Mouse (Mus musculus): ENCODE data around the gene Abhd12.
"Not testable (repeated sequence)": the region's sequence is repeated elsewhere in the genome, so short reads cannot be mapped to it uniquely, and the experiment has no call there.

The Abhd12 gene

GRCm38 (mm10) chr2:150909429-150910039 lies 5.0 kb upstream of the Abhd12 start:
- DNase-seq (ENCODE audit: low spot score): peak; percentile 88

- not testable (repeated sequence) for DNase-seq (ENCODE audit: low spot score)
Measured at GRCm38 (mm10) chr2:150908881-150909280, 4.3 kb upstream of the Abhd12 start.

DNA sequence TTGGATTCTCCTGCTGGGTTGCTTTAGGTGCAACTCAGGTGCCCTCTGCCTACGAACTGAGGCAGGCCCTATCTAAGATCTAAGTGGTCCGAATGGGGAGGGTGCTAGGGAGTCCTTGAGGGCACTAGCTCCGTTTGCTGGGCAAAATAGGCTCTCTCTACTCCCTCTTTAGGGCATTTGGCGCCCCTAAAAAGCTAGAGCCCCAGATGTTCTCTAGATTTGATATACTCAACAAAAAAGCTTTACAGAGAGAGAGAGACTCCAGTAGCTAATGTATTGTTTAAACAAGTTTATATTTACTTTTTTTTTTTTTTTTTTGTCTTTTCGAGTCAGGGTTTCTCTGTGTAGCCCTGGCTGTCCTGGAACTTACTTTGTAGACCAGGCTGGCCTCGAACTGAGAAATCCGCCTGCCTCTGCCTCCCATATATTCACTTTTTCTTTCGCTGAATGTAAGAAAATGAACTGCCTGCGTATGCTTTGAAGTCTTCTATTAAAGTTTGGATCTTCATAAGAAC lies 452 bp upstream of the Abhd12 start, which contains the start of gene Gins1:
Gene Gins1 (plus strand): TSS at position 465 of the 515 bp plus-strand sequence.
- DNase-seq (ENCODE audit: low spot score): no peak

DNA sequence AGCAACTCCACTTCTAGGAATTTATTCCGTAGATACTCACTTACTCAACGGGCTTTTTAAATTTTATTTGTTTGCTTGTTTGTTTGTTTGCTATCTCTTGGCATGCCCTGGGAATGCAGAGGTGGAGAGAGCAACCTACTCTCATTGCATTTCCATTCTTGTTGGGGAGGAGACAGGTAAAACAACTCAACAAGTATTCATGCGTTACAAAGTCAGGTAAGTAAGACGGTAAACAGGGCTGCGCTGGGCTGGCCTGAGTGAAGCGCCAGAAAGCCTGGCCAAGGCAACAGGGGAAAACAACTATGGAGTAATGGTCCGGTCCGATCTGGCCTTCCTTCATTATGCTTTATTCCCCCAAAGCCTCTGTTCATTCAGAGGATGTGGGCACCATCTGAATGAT lies 2.2 kb downstream of the Abhd12 start:
- DNase-seq (ENCODE audit: low spot score): no peak

DNA sequence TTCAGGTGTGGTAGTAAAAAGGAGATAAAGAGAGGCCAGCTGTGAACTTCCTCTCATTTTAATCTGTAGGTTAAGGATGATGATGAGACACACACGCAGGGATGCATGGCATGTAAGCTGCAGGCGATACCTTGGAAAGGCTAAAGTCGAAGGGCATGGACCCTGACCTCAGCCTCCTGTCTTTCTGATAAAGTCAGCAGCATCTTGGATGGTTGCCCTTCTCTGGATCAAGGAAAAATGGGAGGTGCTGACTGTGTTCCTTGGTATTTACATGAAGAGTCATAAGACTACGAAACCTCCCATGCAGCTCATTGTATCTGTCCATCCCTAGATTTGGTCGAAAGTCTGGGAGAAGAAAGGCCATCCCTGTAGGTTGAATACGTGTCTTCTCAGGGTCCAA lies 4.2 kb downstream of the Abhd12 start:
- no peak for DNase-seq (ENCODE audit: low spot score)

GRCm38 (mm10) chr2:150895691-150896252 lies 8.8 kb downstream of the Abhd12 start:
- DNase-seq (ENCODE audit: low spot score): no peak

DNA sequence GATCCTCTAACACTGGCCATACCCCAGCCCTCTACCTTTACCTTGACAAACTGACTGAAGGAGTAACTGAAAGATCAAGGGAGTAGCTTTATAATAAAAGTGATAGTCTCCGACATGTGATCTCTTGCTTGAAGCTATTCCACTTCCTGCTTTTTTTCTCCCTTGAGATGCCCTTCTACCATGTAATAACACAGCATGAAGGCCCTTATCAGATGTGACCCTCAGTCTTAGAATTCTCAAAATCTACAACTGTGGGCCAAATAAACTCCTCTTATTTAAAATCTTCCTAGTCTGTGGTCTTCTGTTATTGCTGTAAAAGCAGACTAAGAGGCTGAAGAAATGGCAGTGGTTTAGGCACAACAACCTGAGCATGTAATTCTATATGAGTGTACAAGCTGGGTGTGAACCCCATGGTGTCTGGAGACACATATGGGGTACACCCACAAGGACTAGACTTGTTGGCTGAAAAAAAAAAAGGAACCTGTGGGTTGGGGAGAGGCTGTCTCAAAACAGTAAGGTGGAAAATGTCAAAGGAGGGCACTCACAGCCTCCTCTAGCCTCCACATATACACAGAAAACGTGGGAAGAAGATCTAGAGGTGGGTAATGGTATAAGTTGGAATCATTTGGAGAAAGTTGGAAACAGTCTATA lies 9.8 kb downstream of the Abhd12 start:
- no peak for DNase-seq (ENCODE audit: low spot score)

- no peak for DNase-seq (ENCODE audit: low spot score)
Measured at GRCm38 (mm10) chr2:150887370-150887769, 17.2 kb downstream of the Abhd12 start.

DNA sequence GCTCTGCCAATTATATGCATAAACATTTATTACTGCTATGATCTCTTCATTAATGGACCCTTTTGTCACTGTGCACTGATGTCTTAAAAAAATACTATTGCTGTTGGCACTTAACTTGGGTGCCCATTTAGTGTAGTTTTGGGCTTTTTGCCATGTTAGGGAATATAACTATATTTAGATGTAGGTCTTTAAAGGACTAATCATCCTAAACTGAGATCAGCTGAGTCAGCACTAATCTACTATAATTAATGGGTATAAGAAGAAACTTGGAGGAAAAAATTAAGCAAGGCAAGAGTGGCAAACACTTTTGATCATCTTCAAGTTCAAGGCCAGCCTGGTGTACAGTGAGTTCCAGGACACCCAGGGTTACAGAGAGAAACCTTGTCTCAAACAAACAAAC lies 18.2 kb downstream of the Abhd12 start:
- no peak for DNase-seq (ENCODE audit: low spot score)

- no peak for DNase-seq (ENCODE audit: low spot score)
Measured at GRCm38 (mm10) chr2:150885814-150886213, 18.7 kb downstream of the Abhd12 start.

GRCm38 (mm10) chr2:150884779-150885110 lies 19.8 kb downstream of the Abhd12 start:
- DNase-seq (ENCODE audit: low spot score): no peak

GRCm38 (mm10) chr2:150884075-150884778 lies 20.3 kb downstream of the Abhd12 start:
- no peak for DNase-seq (ENCODE audit: low spot score)

DNA sequence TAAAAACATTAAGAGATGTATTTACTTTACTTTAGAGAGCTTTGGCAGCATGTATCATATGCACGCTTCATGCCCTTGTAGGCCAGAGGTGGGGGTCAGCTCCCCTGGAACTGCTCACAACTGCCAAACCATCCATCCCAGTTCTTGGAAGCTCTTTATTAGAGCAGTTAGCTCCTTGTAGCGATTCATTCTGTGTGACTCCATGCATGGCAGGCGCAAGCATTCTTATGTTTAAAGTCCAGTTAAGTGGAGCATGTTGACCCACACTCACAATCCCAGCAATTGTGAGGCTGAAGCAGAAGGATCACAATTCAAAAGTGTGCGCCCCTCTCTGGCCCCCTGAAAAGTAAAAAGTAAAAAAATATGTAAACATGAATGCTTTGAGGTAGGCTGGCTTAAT lies 27.0 kb downstream of the Abhd12 start:
- DNase-seq (ENCODE audit: low spot score): no peak

- DNase-seq (ENCODE audit: low spot score): no peak
Measured at GRCm38 (mm10) chr2:150875226-150875625, 29.3 kb downstream of the Abhd12 start.

GRCm38 (mm10) chr2:150874508-150874907 lies 30.0 kb downstream of the Abhd12 start:
- DNase-seq (ENCODE audit: low spot score): no peak

DNA sequence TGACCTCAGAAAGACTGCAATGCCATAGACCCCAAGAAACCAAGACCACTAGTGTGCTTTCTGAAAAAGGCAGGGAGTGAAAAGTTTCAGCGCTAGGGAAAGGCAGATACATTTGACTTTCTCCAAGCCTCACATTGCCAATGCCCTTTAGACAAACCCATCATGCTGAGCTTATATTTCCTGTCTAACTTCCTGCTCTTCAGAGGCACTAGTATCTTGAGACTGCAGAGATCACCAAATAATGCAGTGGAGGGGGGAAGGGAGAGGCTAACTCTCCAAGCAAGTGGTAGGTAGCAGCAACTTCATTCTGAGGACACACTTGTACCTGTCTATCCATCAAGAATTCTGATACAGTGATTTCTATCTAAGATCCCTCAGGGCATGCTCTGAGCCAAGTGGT lies 35.1 kb downstream of the Abhd12 start:
- DNase-seq (ENCODE audit: low spot score): no peak

DNA sequence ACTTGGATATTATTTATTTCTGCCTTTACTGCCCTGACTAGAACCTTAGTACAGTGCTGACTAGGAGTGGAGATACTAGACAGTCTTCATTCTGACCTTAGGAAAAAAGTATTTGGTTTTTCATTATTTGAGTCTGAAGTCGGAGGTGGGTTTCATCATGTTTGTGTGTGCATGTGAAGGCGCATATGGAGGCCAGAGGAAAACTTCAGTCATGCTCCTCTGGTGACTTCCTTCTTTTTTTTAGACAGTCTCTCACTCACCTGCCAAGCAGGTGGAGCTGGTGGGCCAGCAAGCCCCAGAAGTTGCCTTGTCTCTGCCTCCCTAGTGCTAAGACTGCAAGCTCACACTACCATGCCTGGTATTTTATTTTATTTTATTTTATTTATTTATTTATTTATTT lies 37.5 kb downstream of the Abhd12 start:
- no peak for DNase-seq (ENCODE audit: low spot score)

DNA sequence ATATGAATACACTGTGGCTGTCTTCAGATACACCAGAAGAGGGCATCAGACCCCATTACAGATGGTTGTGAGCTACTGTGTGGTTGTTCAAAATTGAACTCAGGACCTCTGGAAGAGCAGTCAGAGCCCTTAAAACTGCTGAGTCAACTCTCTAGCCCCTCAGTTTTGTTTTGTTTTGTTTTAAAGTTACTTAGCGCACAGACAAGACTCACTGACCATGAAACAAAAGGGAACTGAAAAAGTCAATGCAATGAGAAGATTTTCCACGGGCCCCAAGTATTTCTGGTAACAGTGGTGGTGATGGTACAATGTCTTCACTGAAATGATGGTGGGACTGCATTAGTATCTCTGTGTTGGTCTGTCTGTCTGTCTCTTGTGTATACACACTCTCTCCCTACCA lies 43.4 kb downstream of the Abhd12 start:
- no peak for DNase-seq (ENCODE audit: low spot score)

GRCm38 (mm10) chr2:150859709-150860470 lies 44.7 kb downstream of the Abhd12 start:
- no peak for DNase-seq (ENCODE audit: low spot score)

- DNase-seq (ENCODE audit: low spot score): no peak
Measured at GRCm38 (mm10) chr2:150858724-150859487, 45.6 kb downstream of the Abhd12 start.

- DNase-seq (ENCODE audit: low spot score): no peak
Measured at GRCm38 (mm10) chr2:150855186-150855585, 49.4 kb downstream of the Abhd12 start.
